Mouse (Mus musculus): Measurements from ENCODE around the gene Wipi1.

Wipi1 gene

GRCm38 (mm10) chr11:109544432-109544831 lies 67.3 kb downstream of the Wipi1 start:
- in situ Hi-C loops (cut with MboI) = no loop called here

- in situ Hi-C loops (cut with MboI) = no loop called here
Measured at GRCm38 (mm10) chr11:109543466-109543865, 68.3 kb downstream of the Wipi1 start.

GRCm38 (mm10) chr11:109539290-109539689 lies 72.5 kb downstream of the Wipi1 start:
- in situ Hi-C loops (cut with MboI) = no loop called here

- in situ Hi-C loops (cut with MboI) = no loop called here
Measured at GRCm38 (mm10) chr11:109536939-109537338, 74.8 kb downstream of the Wipi1 start.

GRCm38 (mm10) chr11:109535966-109536365 lies 75.8 kb downstream of the Wipi1 start:
- in situ Hi-C loops (cut with MboI) = no loop called here

GRCm38 (mm10) chr11:109530030-109530429 lies 81.7 kb downstream of the Wipi1 start:
- in situ Hi-C loops (cut with MboI) = no loop called here

- in situ Hi-C loops (cut with MboI) = no loop called here
Measured at GRCm38 (mm10) chr11:109525571-109525970, 86.2 kb downstream of the Wipi1 start.

- in situ Hi-C loops (cut with MboI) = no loop called here
Measured at GRCm38 (mm10) chr11:109524869-109525268, 86.9 kb downstream of the Wipi1 start.

Measured in mature B cell (primary cell).